Mouse (Mus musculus): Measurements from ENCODE around the gene Cep152. TPM values are rescaled to one million over a fixed set of nuclear protein-coding genes. Genes with fewer than 3 reads are reported as not detected.

The Cep152 gene
- polyA plus RNA-seq, 1 experiment from 2014 or later, result 3.9 TPM

DNA sequence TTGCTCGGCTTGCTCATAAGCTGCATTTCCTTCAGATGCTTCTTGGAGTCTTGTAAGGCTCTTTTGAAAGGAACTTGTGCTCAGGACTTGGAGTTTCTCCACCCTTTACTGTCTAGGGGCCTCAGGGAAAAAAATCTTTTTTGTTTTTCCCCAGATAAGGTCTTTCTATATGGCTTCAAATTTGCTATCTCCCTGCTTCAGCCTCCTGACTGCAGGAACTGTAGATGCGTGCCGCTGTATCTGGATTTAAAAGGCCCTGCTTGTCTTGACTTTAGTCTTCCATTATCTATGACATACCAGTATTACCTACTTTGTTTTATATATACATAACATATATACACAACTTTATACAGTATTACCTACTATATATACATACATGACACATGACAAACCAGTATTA is 37.6 kb upstream of the Cep152 start:
- 81% methylated on average over 3 of the region's 3 CpGs for WGBS

DNA sequence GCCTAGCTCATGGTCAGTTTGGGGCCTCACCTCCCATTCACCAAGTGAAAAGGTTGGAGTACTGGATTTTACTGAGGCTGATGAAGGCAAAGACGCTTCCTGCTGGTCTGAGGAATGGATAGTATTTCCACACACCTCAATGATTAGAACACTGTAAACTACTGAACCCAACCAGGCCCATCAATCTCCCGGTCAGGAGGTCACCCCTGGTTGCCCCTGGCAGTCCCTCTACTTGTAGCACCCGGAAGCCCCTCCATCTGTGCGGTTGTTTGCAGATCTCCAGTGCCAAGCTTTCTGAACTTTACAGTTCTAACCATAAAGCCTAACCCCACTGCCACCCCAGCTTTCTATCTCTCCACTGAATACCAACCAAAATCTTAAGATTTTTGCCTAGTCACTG is 36.2 kb upstream of the Cep152 start:
- Histone ChIP-seq H3K4me3 (replicated peaks; ENCODE audit: low read depth, low read length) (no peak overlapping the region), H3K4me2 (ENCODE audit: low read length) (peak overlapping the region; percentile 50; the same call in 1 of the 2 replicates), H3K27ac (replicated peaks; ENCODE audit: low read depth, low read length) (no peak overlapping the region), H3K27me3 (ENCODE audit: control insufficient read depth, insufficient read depth, low read length) (no peaks in the 10 kb centered on the region), H3K36me3 (ENCODE audit: control insufficient read depth, insufficient read depth, low read length) (no peaks in the 10 kb centered on the region), H3K9me3 (ENCODE audit: control insufficient read depth, low read length) (no peaks in the 10 kb centered on the region), H3K4me1 (ENCODE audit: control insufficient read depth, insufficient read depth, low read length) (peaks cover 4% of the 10 kb centered on the region; the same call in 1 of the 2 replicates), H3K9ac (replicated peaks; ENCODE audit: low read length) (no peak overlapping the region)
- 88% methylated on average over 4 of the region's 4 CpGs for WGBS
- ATAC-seq (ENCODE audit: low FRiP score, low TSS enrichment), result no peak
- DNase-seq, result no peak

More for the DNA sequence above, 37.6 kb upstream of the Cep152 start:
- no peaks in the 10 kb centered on the region for H3K27me3 ChIP-seq (ENCODE audit: control insufficient read depth, insufficient read depth, low read length)
- DNase-seq, result no peak
- H3K36me3 ChIP-seq (ENCODE audit: control insufficient read depth, insufficient read depth, low read length), result no peaks in the 10 kb centered on the region
- H3K4me3 ChIP-seq (replicated peaks; ENCODE audit: low read depth, low read length), result no peak overlapping the region
- no peak for ATAC-seq (ENCODE audit: low FRiP score, low TSS enrichment)
- no peak overlapping the region for H3K9ac ChIP-seq (replicated peaks; ENCODE audit: low read length)
- peaks cover 4% of the 10 kb centered on the region; the same call in 1 of the 2 replicates for H3K4me1 ChIP-seq (ENCODE audit: control insufficient read depth, insufficient read depth, low read length)
- H3K9me3 ChIP-seq (ENCODE audit: control insufficient read depth, low read length), result no peaks in the 10 kb centered on the region
- H3K4me2 ChIP-seq (ENCODE audit: low read length), result no peak overlapping the region
- H3K27ac ChIP-seq (replicated peaks; ENCODE audit: low read depth, low read length), result no peak overlapping the region

DNA sequence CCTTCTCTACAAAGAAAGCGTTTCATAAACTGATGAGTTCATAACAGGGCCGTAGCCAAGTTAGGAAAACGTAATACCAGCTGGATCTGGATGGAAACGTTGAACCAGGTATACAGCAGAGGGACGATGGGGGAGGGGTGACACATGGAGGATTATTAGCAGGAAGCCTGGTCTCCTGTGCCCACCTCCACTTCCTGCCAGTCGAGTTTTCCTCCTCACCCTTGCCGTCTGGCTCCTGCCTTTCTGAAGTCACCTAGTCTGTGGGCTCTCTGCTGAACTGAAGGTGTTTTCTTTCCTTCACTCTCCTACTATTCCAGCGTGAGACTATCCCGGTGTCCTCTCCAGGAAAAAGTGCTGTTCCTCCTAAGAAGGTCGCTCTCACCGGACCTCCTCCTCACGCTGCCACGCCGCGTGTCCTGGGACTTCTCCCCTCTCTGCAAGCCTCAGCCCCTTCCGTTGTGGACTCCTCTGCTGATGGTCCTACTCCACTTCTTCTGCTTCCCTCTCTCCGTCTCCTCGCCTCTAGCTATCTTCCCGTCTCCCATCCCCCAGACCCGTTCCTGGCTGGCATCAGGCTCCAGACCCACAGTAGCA is 35.7 kb upstream of the Cep152 start:
- no peak for DNase-seq
- Histone ChIP-seq H3K9me3 (ENCODE audit: control insufficient read depth, low read length) (no peaks in the 10 kb centered on the region), H3K36me3 (ENCODE audit: control insufficient read depth, insufficient read depth, low read length) (no peaks in the 10 kb centered on the region), H3K9ac (replicated peaks; ENCODE audit: low read length) (no peak overlapping the region; the same call in 1 of the 2 replicates), H3K4me2 (ENCODE audit: low read length) (peak overlapping the region; percentile 50), H3K27ac (replicated peaks; ENCODE audit: low read depth, low read length) (no peak overlapping the region), H3K4me1 (ENCODE audit: control insufficient read depth, insufficient read depth, low read length) (peaks cover 4% of the 10 kb centered on the region; the same call in 1 of the 2 replicates), H3K27me3 (ENCODE audit: control insufficient read depth, insufficient read depth, low read length) (no peaks in the 10 kb centered on the region), H3K4me3 (replicated peaks; ENCODE audit: low read depth, low read length) (peak overlapping the region; percentile 10; the same call in 1 of the 2 replicates)
- ATAC-seq (ENCODE audit: low FRiP score, low TSS enrichment), result peak; percentile 37; the same call in 1 of the 2 replicates
- 44% methylated on average over 20 of the region's 20 CpGs for WGBS

DNA sequence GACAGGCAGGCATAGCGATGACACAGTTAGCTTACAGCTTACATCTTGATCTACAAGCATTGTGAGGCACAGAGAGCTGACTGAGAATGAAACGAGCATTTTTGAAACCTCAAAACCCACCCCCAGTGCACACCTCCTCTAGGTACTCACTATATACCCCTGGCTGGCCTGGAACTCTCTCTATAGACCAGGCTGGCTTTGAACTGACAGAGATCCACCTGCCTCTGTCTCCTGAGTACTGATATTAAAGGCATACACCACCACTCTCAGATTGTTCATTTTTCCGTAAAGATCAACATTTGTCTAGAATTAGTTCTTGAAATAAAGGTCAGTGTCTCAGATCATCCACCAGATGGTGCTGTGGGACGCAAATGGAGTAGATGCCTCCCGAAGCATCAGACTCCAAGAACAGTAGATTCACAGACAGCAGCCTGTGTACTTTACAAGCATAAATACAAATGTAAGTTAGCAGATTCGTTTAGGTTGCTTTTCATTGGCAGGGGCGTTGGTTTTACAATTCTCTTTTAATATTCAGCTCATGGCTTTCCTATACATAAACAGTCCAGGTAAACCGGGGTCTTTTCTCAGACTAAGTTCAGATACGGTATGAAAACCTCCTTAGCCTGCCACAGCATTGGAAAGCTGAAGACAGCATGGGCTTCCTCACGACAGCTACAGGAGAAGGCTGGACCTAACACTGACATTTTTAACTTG is 35.1 kb upstream of the Cep152 start:
- ATAC-seq (ENCODE audit: low FRiP score, low TSS enrichment), result peak; percentile 70; the same call in 1 of the 2 replicates
- WGBS, result 18% methylated on average over 10 of the region's 10 CpGs
- Histone ChIP-seq H3K4me1 (ENCODE audit: control insufficient read depth, insufficient read depth, low read length) (peaks cover 4% of the 10 kb centered on the region; the same call in 1 of the 2 replicates), H3K27me3 (ENCODE audit: control insufficient read depth, insufficient read depth, low read length) (no peaks in the 10 kb centered on the region), H3K36me3 (ENCODE audit: control insufficient read depth, insufficient read depth, low read length) (no peaks in the 10 kb centered on the region), H3K9me3 (ENCODE audit: control insufficient read depth, low read length) (no peaks in the 10 kb centered on the region), H3K9ac (replicated peaks; ENCODE audit: low read length) (no peak overlapping the region; the same call in 1 of the 2 replicates), H3K4me2 (ENCODE audit: low read length) (peak overlapping the region; percentile 50), H3K4me3 (replicated peaks; ENCODE audit: low read depth, low read length) (peak overlapping the region; percentile 10; the same call in 1 of the 2 replicates), H3K27ac (replicated peaks; ENCODE audit: low read depth, low read length) (no peak overlapping the region)
- DNase-seq, result peak; percentile 90

DNA sequence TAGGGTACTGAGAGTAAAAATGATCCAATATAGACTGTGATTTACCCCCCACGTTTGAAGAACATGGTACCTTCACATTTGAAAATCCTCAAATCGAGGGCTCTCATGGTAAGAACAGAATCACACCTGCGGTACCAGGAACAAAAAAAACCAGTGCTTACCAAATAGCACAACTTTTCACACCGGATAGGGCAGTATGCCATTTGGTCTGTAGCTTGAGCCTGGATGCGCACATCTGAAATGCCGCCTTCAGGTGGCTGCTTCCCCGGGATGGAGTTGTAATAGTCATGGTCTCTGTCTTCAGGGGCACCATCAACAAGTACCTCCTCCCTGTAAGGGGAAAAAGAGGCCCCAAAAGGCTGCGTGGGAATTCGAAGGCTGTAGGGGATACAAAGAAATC is 30.5 kb upstream of the Cep152 start:
- Histone ChIP-seq H3K27me3 (ENCODE audit: control insufficient read depth, insufficient read depth, low read length) (no peaks in the 10 kb centered on the region), H3K4me3 (replicated peaks; ENCODE audit: low read depth, low read length) (no peak overlapping the region), H3K4me2 (ENCODE audit: low read length) (no peak overlapping the region), H3K9me3 (ENCODE audit: control insufficient read depth, low read length) (no peaks in the 10 kb centered on the region), H3K36me3 (ENCODE audit: control insufficient read depth, insufficient read depth, low read length) (no peaks in the 10 kb centered on the region), H3K9ac (replicated peaks; ENCODE audit: low read length) (no peak overlapping the region), H3K27ac (replicated peaks; ENCODE audit: low read depth, low read length) (no peak overlapping the region), H3K4me1 (ENCODE audit: control insufficient read depth, insufficient read depth, low read length) (no peaks in the 10 kb centered on the region)
- WGBS, result 90% methylated on average over 9 of the region's 9 CpGs
- DNase-seq (no peak), ATAC-seq (ENCODE audit: low FRiP score, low TSS enrichment) (no peak)

DNA sequence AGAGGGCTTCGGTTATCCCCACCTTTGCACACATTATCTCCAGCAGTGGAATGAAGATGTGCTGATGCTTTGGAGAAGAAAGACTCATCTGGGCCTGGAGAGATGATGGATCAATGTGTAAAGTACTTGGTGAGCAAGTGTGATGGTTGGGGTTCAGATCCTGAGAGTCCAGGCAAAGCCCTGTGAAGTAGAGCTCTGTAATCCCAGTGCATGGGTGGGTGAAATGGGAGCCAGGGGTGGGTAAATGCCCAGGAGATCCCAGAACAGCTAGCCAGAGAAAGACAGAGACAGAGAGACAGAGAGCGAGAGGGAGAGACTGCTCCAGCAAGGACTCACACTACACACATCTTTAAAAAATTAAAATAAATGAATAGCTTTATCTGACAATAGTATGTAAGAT is 28.4 kb upstream of the Cep152 start:
- no peak overlapping the region for H3K4me3 ChIP-seq (replicated peaks; ENCODE audit: low read depth, low read length)
- WGBS, result 99% methylated on average over 2 of the region's 2 CpGs
- no peak for ATAC-seq (ENCODE audit: low FRiP score, low TSS enrichment)

DNA sequence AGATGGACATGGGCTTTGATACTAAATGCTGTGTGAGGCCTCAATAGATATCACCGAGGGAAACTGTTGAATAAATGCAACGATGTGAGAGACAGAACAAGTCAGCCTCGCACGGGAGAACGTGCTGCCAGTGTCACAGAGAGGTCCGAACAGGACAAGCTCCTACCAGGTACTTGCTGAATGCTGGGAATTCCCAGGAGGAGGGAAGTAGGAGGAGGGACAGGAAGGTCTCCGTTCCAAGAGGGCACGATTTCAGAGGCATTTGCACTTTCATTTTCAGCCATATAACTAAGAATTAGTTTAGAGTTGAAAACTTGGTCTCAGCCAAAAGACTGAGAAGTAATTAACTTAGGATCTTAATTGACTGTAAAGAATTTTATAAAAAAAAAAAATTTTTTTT is 26.6 kb upstream of the Cep152 start:
- ATAC-seq (ENCODE audit: low FRiP score, low TSS enrichment), result no peak
- H3K4me1 ChIP-seq (ENCODE audit: control insufficient read depth, insufficient read depth, low read length), result no peaks in the 10 kb centered on the region

More for the DNA sequence above, 28.4 kb upstream of the Cep152 start:
- no peaks in the 10 kb centered on the region for H3K27me3 ChIP-seq (ENCODE audit: control insufficient read depth, insufficient read depth, low read length)
- DNase-seq, result no peak
- H3K36me3 ChIP-seq (ENCODE audit: control insufficient read depth, insufficient read depth, low read length), result no peaks in the 10 kb centered on the region
- H3K9me3 ChIP-seq (ENCODE audit: control insufficient read depth, low read length), result no peaks in the 10 kb centered on the region
- H3K4me2 ChIP-seq (ENCODE audit: low read length), result no peak overlapping the region
- no peaks in the 10 kb centered on the region for H3K4me1 ChIP-seq (ENCODE audit: control insufficient read depth, insufficient read depth, low read length)
- no peak overlapping the region for H3K9ac ChIP-seq (replicated peaks; ENCODE audit: low read length)
- no peak overlapping the region for H3K27ac ChIP-seq (replicated peaks; ENCODE audit: low read depth, low read length)

DNA sequence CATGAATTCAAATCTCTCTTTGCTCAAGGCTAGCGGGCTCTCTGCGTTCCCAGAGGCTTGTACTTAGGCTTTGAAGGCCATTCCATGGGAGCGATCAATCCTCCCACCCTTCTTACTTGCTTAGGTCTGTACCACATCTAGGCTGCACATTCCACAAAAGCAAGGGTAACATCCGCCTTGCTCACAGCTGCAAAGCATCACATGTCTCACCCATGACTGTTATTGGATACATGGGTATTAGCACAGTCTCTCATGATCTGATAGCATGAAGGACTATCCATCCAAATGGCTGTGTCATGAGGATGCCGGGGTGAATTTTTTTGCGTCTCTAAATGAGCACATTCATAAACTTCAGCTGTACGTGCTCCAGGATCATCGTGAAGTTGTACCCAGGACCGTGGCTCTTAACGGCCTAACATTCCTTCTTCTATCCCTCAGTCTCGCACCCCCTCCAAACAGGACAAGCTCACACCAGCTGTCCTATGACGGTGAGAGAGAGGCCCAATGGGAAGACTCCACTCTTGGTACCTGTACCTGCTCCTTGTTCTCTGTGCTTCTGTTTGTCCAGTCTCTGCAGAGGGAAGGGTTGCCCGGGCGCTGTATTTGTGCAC is 25.9 kb upstream of the Cep152 start:
- Histone ChIP-seq H3K4me3 (replicated peaks; ENCODE audit: low read depth, low read length) (no peak overlapping the region), H3K9me3 (ENCODE audit: control insufficient read depth, low read length) (no peaks in the 10 kb centered on the region), H3K9ac (replicated peaks; ENCODE audit: low read length) (no peak overlapping the region), H3K27ac (replicated peaks; ENCODE audit: low read depth, low read length) (no peak overlapping the region), H3K27me3 (ENCODE audit: control insufficient read depth, insufficient read depth, low read length) (no peaks in the 10 kb centered on the region), H3K4me1 (ENCODE audit: control insufficient read depth, insufficient read depth, low read length) (no peaks in the 10 kb centered on the region), H3K36me3 (ENCODE audit: control insufficient read depth, insufficient read depth, low read length) (no peaks in the 10 kb centered on the region), H3K4me2 (ENCODE audit: low read length) (no peak overlapping the region)
- no peak for ATAC-seq (ENCODE audit: low FRiP score, low TSS enrichment)
- WGBS, result 95% methylated on average over 14 of the region's 14 CpGs
- DNase-seq, result no peak

More for the DNA sequence above, 26.6 kb upstream of the Cep152 start:
- Histone ChIP-seq H3K27ac (replicated peaks; ENCODE audit: low read depth, low read length) (no peak overlapping the region), H3K4me2 (ENCODE audit: low read length) (no peak overlapping the region), H3K36me3 (ENCODE audit: control insufficient read depth, insufficient read depth, low read length) (no peaks in the 10 kb centered on the region), H3K27me3 (ENCODE audit: control insufficient read depth, insufficient read depth, low read length) (no peaks in the 10 kb centered on the region), H3K4me3 (replicated peaks; ENCODE audit: low read depth, low read length) (no peak overlapping the region), H3K9ac (replicated peaks; ENCODE audit: low read length) (no peak overlapping the region), H3K9me3 (ENCODE audit: control insufficient read depth, low read length) (no peaks in the 10 kb centered on the region)
- WGBS, result 52% methylated on average over 8 of the region's 8 CpGs
- no peak for DNase-seq

Data from midbrain, embryonic 14.5 days (tissue).